Mouse (Mus musculus): Measurements from ENCODE around the gene Ei24.

Ei24 gene

GRCm38 (mm10) chr9:36796781-36797555, at the start of gene Ei24:
Ei24 (minus strand) TSS chr9:36797393.
- DNase-seq (ENCODE audit: low spot score in 2 of 2): peak; percentile 93 to 95

- no peak for DNase-seq (ENCODE audit: low spot score in 2 of 2)
Measured at GRCm38 (mm10) chr9:36846346-36846745, 49.2 kb upstream of the Ei24 start.

- no peak for DNase-seq (ENCODE audit: low spot score in 2 of 2)
Measured at GRCm38 (mm10) chr9:36833914-36834313, 36.7 kb upstream of the Ei24 start.

- DNase-seq (ENCODE audit: low spot score in 2 of 2): no peak
Measured at GRCm38 (mm10) chr9:36833043-36833881, 36.1 kb upstream of the Ei24 start.

GRCm38 (mm10) chr9:36832529-36832928, 35.3 kb upstream of the Ei24 start:
- DNase-seq (ENCODE audit: low spot score in 2 of 2): peak in 1 of 2 experiments; percentile 59

GRCm38 (mm10) chr9:36831401-36831800, 34.2 kb upstream of the Ei24 start:
- no peak for DNase-seq (ENCODE audit: low spot score in 2 of 2)

GRCm38 (mm10) chr9:36826612-36827363, 29.6 kb upstream of the Ei24 start:
- no peak for DNase-seq (ENCODE audit: low spot score in 2 of 2)

- DNase-seq (ENCODE audit: low spot score in 2 of 2): no peak
Measured at GRCm38 (mm10) chr9:36822024-36822423, 24.8 kb upstream of the Ei24 start.

GRCm38 (mm10) chr9:36821644-36822000, 24.4 kb upstream of the Ei24 start, which contains the start of gene Fez1:
Fez1 (plus strand) TSS chr9:36821864.
- no peak for DNase-seq (ENCODE audit: low spot score in 2 of 2)

GRCm38 (mm10) chr9:36820969-36821643, 23.9 kb upstream of the Ei24 start:
- no peak for DNase-seq (ENCODE audit: low spot score in 2 of 2)

- no peak for DNase-seq (ENCODE audit: low spot score in 2 of 2)
Measured at GRCm38 (mm10) chr9:36818905-36819304, 21.7 kb upstream of the Ei24 start.

GRCm38 (mm10) chr9:36814486-36814885, 17.3 kb upstream of the Ei24 start:
- no peak for DNase-seq (ENCODE audit: low spot score in 2 of 2)

- DNase-seq (ENCODE audit: low spot score in 2 of 2): no peak
Measured at GRCm38 (mm10) chr9:36808126-36808785, 11.1 kb upstream of the Ei24 start.

- DNase-seq (ENCODE audit: low spot score in 2 of 2): no peak
Measured at GRCm38 (mm10) chr9:36805256-36805975, 8.2 kb upstream of the Ei24 start.

- DNase-seq (ENCODE audit: low spot score in 2 of 2): no peak
Measured at GRCm38 (mm10) chr9:36803926-36804325, 6.7 kb upstream of the Ei24 start.

- no peak for DNase-seq (ENCODE audit: low spot score in 2 of 2)
Measured at GRCm38 (mm10) chr9:36803386-36803785, 6.2 kb upstream of the Ei24 start.

GRCm38 (mm10) chr9:36802951-36803350, 5.8 kb upstream of the Ei24 start:
- DNase-seq (ENCODE audit: low spot score in 2 of 2): no peak

GRCm38 (mm10) chr9:36801961-36802360, 4.8 kb upstream of the Ei24 start:
- DNase-seq (ENCODE audit: low spot score in 2 of 2): no peak

GRCm38 (mm10) chr9:36796224-36796623, 969 bp downstream of the Ei24 start:
- DNase-seq (ENCODE audit: low spot score in 2 of 2): no peak

GRCm38 (mm10) chr9:36795556-36795955, 1.6 kb downstream of the Ei24 start:
- DNase-seq (ENCODE audit: low spot score in 2 of 2): no peak

Measured in spleen, postnatal 4 days (tissue).